Mouse (Mus musculus): Measurements from ENCODE around the gene Malsu1.

DNA sequence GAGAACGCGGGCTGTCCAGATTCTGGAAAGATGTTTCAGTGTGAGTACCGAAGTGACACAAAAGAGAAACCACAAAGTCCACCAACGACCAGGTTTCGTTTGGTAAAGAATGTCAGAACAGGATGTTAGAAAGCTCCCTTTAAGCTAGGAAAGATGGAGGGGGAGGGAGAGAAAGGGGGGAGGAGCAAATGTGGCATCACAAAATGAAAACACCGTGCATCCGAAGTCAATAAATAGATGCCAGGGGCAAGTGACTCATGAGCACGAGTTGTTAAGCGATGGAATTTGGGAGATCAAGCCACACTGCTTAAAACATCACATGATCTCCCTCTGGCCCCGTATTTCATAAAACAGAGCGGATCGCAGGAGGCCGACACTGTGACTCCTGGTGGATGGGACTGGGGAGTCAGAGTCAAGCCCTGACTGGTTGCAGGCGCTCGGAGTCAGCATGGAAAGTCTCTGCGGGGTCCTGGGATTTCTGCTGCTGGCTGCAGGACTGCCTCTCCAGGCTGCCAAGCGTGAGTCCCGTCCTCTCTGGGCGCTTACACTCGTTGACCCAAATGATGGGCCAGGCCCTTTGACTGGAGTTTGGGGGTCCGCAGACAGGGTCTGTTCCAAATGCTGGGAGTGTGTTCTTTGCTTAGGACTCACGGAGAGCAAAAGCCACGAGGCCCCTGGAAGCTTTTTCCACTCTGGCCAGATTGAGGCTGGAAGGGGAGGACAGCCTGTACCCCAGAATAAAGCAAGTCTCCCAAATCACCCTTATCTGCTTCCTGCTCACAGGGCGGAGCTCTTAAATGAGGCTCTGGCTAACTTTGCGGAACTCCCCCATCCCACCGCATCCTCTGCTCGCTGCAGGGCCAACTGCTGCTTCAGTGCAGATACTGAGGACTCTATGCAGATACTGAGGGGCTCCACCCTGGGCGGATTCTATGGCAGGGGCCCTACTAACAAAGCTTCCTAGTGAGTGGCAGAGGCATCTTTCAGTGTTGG lies 37.0 kb upstream of the Malsu1 start, which contains the start of gene Gpnmb:
- no peak for TF ChIP-seq CTCF (IDR thresholded peaks at IDR 0.05; ENCODE audit: insufficient read depth, low read length)
- TF ChIP-seq POLR2A (IDR thresholded peaks at IDR 0.05; ENCODE audit: borderline replicate concordance, extremely low read depth, low read depth, low read length) = no peak
